Mouse (Mus musculus): ENCODE measurements around the gene Gm10643. TPM values are rescaled to one million over a fixed set of nuclear protein-coding genes. Genes with fewer than 3 reads are reported as not detected.

Gene Gm10643
- polyA plus RNA-seq, 1 experiment, result 2.9 TPM

- TF ChIP-seq CTCF (IDR thresholded peaks at IDR 0.05; ENCODE audit: borderline replicate concordance, extremely low read depth, insufficient read depth, insufficient read length), result no peak
- no peak for TF ChIP-seq POLR2A (IDR thresholded peaks at IDR 0.05; ENCODE audit: borderline replicate concordance, extremely low read depth, insufficient read depth, insufficient read length, poor library complexity, severe bottlenecking)
- no peak for DNase-seq (ENCODE audit: low read depth)
Measured at GRCm38 (mm10) chr8:84089277-84089676, 24.3 kb upstream of the Gm10643 start.

- TF ChIP-seq CTCF (IDR thresholded peaks at IDR 0.05; ENCODE audit: borderline replicate concordance, extremely low read depth, insufficient read depth, insufficient read length), result no peak
- DNase-seq (ENCODE audit: low read depth), result no peak
Measured at GRCm38 (mm10) chr8:84087821-84088220, 22.9 kb upstream of the Gm10643 start.

- TF ChIP-seq POLR2A (IDR thresholded peaks at IDR 0.05; ENCODE audit: borderline replicate concordance, extremely low read depth, insufficient read depth, insufficient read length, poor library complexity, severe bottlenecking) (no peak), CTCF (IDR thresholded peaks at IDR 0.05; ENCODE audit: borderline replicate concordance, extremely low read depth, insufficient read depth, insufficient read length) (no peak)
- DNase-seq (ENCODE audit: low read depth), result no peak
Measured at GRCm38 (mm10) chr8:84087156-84087555, 22.2 kb upstream of the Gm10643 start.

- no peak for DNase-seq (ENCODE audit: low read depth)
- TF ChIP-seq CTCF (IDR thresholded peaks at IDR 0.05; ENCODE audit: borderline replicate concordance, extremely low read depth, insufficient read depth, insufficient read length) (no peak), POLR2A (IDR thresholded peaks at IDR 0.05; ENCODE audit: borderline replicate concordance, extremely low read depth, insufficient read depth, insufficient read length, poor library complexity, severe bottlenecking) (no peak)
Measured at GRCm38 (mm10) chr8:84084341-84085115, 19.6 kb upstream of the Gm10643 start.

- TF ChIP-seq CTCF (IDR thresholded peaks at IDR 0.05; ENCODE audit: borderline replicate concordance, extremely low read depth, insufficient read depth, insufficient read length) (peak; percentile 31; the same call in 1 of the 2 replicates), POLR2A (IDR thresholded peaks at IDR 0.05; ENCODE audit: borderline replicate concordance, extremely low read depth, insufficient read depth, insufficient read length, poor library complexity, severe bottlenecking) (no peak)
- DNase-seq (ENCODE audit: low read depth), result peak; percentile 46
Measured at GRCm38 (mm10) chr8:84083829-84084241, 18.9 kb upstream of the Gm10643 start.

- no peak for DNase-seq (ENCODE audit: low read depth)
- TF ChIP-seq POLR2A (IDR thresholded peaks at IDR 0.05; ENCODE audit: borderline replicate concordance, extremely low read depth, insufficient read depth, insufficient read length, poor library complexity, severe bottlenecking) (no peak), CTCF (IDR thresholded peaks at IDR 0.05; ENCODE audit: borderline replicate concordance, extremely low read depth, insufficient read depth, insufficient read length) (no peak)
Measured at GRCm38 (mm10) chr8:84079206-84079605, 14.3 kb upstream of the Gm10643 start.

GRCm38 (mm10) chr8:84076849-84077248, 11.9 kb upstream of the Gm10643 start:
- DNase-seq (ENCODE audit: low read depth), result no peak
- TF ChIP-seq CTCF (IDR thresholded peaks at IDR 0.05; ENCODE audit: borderline replicate concordance, extremely low read depth, insufficient read depth, insufficient read length) (no peak), POLR2A (IDR thresholded peaks at IDR 0.05; ENCODE audit: borderline replicate concordance, extremely low read depth, insufficient read depth, insufficient read length, poor library complexity, severe bottlenecking) (no peak)

- DNase-seq (ENCODE audit: low read depth), result no peak
- TF ChIP-seq POLR2A (IDR thresholded peaks at IDR 0.05; ENCODE audit: borderline replicate concordance, extremely low read depth, insufficient read depth, insufficient read length, poor library complexity, severe bottlenecking), result no peak
- TF ChIP-seq CTCF (IDR thresholded peaks at IDR 0.05; ENCODE audit: borderline replicate concordance, extremely low read depth, insufficient read depth, insufficient read length), result no peak
Measured at GRCm38 (mm10) chr8:84076412-84076811, 11.5 kb upstream of the Gm10643 start.

GRCm38 (mm10) chr8:84073230-84073976, 8.5 kb upstream of the Gm10643 start:
- TF ChIP-seq CTCF (IDR thresholded peaks at IDR 0.05; ENCODE audit: borderline replicate concordance, extremely low read depth, insufficient read depth, insufficient read length) (no peak), POLR2A (IDR thresholded peaks at IDR 0.05; ENCODE audit: borderline replicate concordance, extremely low read depth, insufficient read depth, insufficient read length, poor library complexity, severe bottlenecking) (no peak)
- peak; percentile 59 for DNase-seq (ENCODE audit: low read depth)

GRCm38 (mm10) chr8:84072321-84072720, 7.4 kb upstream of the Gm10643 start:
- no peak for DNase-seq (ENCODE audit: low read depth)
- no peak for TF ChIP-seq CTCF (IDR thresholded peaks at IDR 0.05; ENCODE audit: borderline replicate concordance, extremely low read depth, insufficient read depth, insufficient read length)
- TF ChIP-seq POLR2A (IDR thresholded peaks at IDR 0.05; ENCODE audit: borderline replicate concordance, extremely low read depth, insufficient read depth, insufficient read length, poor library complexity, severe bottlenecking), result no peak

- no peak for TF ChIP-seq POLR2A (IDR thresholded peaks at IDR 0.05; ENCODE audit: borderline replicate concordance, extremely low read depth, insufficient read depth, insufficient read length, poor library complexity, severe bottlenecking)
- TF ChIP-seq CTCF (IDR thresholded peaks at IDR 0.05; ENCODE audit: borderline replicate concordance, extremely low read depth, insufficient read depth, insufficient read length), result no peak
- no peak for DNase-seq (ENCODE audit: low read depth)
Measured at GRCm38 (mm10) chr8:84071921-84072320, 7.0 kb upstream of the Gm10643 start.
